Mouse (Mus musculus) hematopoietic multipotent progenitor cell, adult 10-12 weeks (in vitro differentiated cells): ENCODE results near the gene Gm16442. TPM values are rescaled to one million over a fixed set of nuclear protein-coding genes. Genes with fewer than 3 reads are reported as not detected.

Experiments used
- polyA plus RNA-seq: library from polyadenylated mRNA; stranded (reverse); fragments of >175 nt; gene quantifications from 2 replicates; pipeline ENCODE4 v1.2.3, GENCODE M21; 2012; ENCODE audit warnings: low replicate concordance

Gm16442 gene
- not detected in 2 replicates for polyA plus RNA-seq

DNA sequence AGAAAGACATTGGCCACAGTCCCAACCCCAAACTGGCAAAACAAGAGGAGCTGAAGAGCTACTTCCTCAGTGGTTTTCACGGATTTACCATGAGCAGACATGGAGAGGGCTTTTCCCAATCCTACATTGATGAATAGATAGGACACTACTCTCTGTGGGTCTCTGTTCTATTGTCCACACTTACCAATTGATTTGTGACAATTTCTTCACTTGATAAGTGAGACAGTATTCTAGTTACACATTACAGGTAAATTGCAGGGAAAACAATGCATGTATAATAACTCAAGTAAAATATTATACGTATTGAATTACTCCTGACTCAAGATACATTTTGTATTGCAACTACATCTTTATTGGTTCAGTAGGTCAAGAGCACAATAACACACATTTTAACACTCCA, at the start of gene Gm16442:
Gene Gm16442, minus strand, starts transcription at position 101 of the 400 bp plus-strand sequence.

DNA sequence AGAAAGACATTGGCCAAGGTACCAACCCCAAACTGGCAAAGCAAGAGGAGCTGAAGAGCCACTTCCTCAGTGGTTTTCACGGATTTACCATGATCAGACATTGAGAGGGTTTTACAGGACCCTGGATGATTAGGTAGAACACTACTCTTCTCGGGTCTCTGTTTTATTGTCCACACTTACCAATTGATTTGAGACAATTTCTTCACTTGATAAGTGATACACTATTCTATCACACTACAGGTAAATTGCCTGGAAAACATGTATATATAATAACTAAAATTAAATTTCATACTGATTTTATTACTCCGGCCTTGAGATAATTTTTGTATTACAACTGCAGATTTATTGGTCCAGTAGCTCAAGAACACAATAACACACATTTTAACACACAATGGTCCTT, 45.9 kb upstream of the Gm16442 start, which contains the start of gene Vmn1r94:
Gene Vmn1r94, minus strand, starts transcription at position 101 of the 400 bp plus-strand sequence.

DNA sequence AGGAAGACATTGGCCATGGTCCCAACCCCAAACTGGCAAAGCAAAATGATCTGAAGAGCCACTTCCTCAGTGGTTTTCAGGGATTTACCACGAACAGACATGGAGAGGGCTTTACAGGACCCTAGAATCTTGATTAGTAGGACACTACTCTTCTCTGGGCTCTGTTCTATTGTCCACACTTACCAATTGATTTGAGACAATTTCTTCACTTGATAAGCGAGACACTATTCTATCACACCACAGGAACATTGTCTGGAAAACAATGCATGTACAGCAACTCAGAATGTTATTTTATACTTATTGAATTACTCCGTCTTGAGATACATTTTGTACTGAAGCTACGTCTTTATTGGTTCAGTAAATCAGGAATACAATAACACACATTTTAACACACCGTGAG, 16.6 kb upstream of the Gm16442 start, which contains the start of gene Vmn1r93:
Gene Vmn1r93, minus strand, starts transcription at position 101 of the 400 bp plus-strand sequence.

DNA sequence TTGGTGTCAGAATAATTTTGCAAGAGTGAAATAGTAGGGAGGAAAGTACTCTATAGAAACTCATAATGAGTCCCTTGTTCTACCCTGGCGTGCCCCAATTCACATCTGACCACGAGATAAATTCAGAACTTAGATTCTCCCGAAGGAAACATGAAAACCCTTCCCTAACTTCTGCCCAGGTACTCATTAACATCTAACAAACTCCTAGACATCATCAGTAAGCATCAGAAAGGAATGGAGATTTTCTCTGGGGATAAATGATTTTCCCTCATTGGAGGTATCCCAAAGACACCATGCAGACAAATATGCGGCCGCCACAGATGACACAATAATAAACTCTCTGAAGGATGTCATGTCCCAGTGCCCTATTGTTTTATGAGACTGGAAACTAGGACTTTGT, 23.0 kb downstream of the Gm16442 start, which contains the start of gene Vmn1r91:
Gene Vmn1r91, plus strand, starts transcription at position 301 of the 400 bp plus-strand sequence.

Other genes with a start within 250 kb of the Gm16442 start
- 0.17 and 0.21 TPM in 2 replicates for gene Ceacam19, start 234.6 kb downstream of the Gm16442 start, polyA plus RNA-seq
- 2.9 and 3.6 TPM in 2 replicates for gene Pvr, start 201.4 kb downstream of the Gm16442 start, polyA plus RNA-seq
- gene Igsf23, start 171.8 kb downstream of the Gm16442 start, polyA plus RNA-seq, result 0.71 and 3.1 TPM in 2 replicates
- gene Ceacam20, start 157.2 kb downstream of the Gm16442 start, polyA plus RNA-seq, result not detected in 2 replicates
- not detected in 2 replicates for gene Nlrp9b, start 131.1 kb downstream of the Gm16442 start, polyA plus RNA-seq
- gene Vmn1r91, start 22.9 kb downstream of the Gm16442 start, polyA plus RNA-seq, result not detected in 2 replicates
- not detected in 2 replicates for gene Vmn1r93, start 16.5 kb upstream of the Gm16442 start, polyA plus RNA-seq
- not detected in 2 replicates for gene Vmn1r94, start 45.8 kb upstream of the Gm16442 start, polyA plus RNA-seq
- not detected in 2 replicates for gene Vmn1r95, start 71.1 kb upstream of the Gm16442 start, polyA plus RNA-seq
- not detected in 2 replicates for gene Gm6164, start 83.0 kb upstream of the Gm16442 start, polyA plus RNA-seq
- gene Gm4498, start 111.2 kb upstream of the Gm16442 start, polyA plus RNA-seq, result not detected in 2 replicates
- not detected in 2 replicates for gene Gm5890, start 140.3 kb upstream of the Gm16442 start, polyA plus RNA-seq
- gene Gm4133, start 211.5 kb upstream of the Gm16442 start, polyA plus RNA-seq, result not detected in 2 replicates